Mouse (Mus musculus) cerebellum, adult 2 months (tissue): Measurements from ENCODE around the gene Olfr547.

Source experiments
- CTCF ChIP-seq: fragments of 200-500 bp; IDR thresholded peaks from 2 replicates; pipeline ENCODE4 v1.5.1; 2011; ENCODE audit warnings: low read depth, mild to moderate bottlenecking, control low read depth, low read length, moderate library complexity, borderline replicate concordance; ENCODE audit not compliant: insufficient read depth
- POLR2A ChIP-seq: fragments of 200-500 bp; IDR thresholded peaks from 2 replicates; pipeline ENCODE4 v1.6.1; 2011; ENCODE audit warnings: low read length, control low read depth, borderline replicate concordance; ENCODE audit not compliant: insufficient read depth

DNA sequence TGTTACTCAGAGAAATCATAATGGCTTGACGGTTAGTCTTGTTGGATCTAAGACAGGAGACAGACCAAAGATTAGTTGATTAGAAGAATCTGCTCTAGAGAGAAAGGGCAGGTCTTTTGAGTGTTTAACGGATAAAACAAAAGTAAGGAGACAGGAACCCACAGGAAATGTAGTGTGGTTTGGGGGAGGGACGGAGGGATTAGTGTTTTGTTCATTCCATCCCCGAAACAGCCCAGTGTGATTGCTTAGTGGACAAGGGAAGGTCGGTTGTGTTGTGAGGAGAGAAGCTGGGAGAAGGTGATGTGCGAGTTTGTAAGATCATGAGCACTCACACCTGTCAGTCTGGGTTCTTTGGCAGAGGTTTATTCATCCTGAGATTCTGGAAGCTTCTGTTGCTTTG lies 41.4 kb downstream of the Olfr547 start:
- TF ChIP-seq CTCF = no peak
- no peak for TF ChIP-seq POLR2A
